Mouse (Mus musculus) thymus, postnatal 14 days (tissue): ENCODE data around the gene Sept3.

Source experiments
- DNase-seq: peaks from one replicate; pipeline ENCODE4 v3.0.0; 2021

The Sept3 gene

DNA sequence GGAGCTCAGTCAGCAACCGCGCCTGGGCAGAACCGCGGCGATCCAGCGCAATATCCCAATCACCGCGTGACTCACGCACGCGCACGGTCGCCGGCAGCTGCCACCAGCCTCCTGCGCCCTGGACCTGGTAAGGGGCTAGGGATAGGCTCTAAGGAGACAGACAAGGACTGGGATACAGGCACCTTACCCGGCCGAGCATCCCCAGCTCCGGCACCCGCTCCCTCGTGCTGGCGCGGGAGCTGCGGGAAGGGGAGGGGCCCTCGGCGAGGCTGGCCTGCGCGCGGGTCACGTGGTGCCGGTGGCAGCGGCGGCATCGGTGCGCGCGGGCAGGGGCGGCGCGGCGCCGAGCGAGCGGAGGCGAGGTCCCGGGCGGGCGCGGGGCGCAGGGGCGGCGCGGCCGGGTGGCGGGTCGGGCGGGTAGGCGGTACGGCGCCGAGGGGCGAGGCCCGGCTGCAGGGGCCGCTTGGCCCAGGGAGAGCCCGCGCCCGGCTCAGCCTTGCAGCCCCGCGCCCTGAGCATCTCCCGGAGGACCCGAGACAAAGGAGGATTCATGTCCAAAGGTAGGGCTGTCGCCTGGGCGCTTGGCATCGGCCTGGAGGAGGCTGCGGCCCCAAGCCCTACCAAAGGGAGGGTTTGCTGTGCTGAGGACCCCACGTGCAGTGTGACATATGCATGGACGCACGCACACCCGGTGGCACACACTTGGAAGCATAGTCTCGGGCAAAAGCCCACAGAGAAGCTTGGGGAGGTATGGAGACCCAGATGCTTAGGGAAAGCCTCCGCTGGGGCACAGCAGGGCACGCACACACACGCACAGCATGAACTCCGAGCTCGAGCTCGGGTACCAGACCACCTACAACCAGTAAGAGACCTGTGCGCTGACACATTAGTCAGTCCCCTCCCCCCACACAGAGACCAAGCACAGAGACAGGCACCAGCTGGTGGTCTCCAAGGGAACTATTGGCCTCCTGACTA is 521 bp downstream of the Sept3 start:
- peak; percentile 34 for DNase-seq

- DNase-seq, result no peak
Measured at GRCm38 (mm10) chr15:82277591-82277990, 2.9 kb downstream of the Sept3 start.

DNA sequence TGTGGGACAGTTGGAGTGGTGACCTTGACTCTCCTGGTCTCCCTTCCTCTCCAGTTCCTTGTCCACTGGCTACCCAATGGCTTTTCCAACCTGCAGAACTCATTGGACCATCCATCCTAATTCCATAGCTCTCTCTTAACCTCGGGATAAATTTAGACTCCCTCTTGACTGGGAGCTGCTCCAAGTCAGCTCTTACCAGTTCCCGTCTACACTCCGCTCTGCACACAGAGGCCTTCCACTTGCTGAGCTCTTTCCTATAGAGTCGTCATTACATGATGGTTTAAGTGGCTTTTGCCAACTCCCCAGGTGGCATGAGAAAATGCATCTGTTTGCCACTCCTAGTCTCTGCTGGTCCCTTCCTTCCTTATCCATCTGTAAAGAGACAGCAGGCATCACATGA is 5.9 kb downstream of the Sept3 start:
- no peak for DNase-seq

- DNase-seq, result no peak
Measured at GRCm38 (mm10) chr15:82286157-82286556, 11.5 kb downstream of the Sept3 start.

DNA sequence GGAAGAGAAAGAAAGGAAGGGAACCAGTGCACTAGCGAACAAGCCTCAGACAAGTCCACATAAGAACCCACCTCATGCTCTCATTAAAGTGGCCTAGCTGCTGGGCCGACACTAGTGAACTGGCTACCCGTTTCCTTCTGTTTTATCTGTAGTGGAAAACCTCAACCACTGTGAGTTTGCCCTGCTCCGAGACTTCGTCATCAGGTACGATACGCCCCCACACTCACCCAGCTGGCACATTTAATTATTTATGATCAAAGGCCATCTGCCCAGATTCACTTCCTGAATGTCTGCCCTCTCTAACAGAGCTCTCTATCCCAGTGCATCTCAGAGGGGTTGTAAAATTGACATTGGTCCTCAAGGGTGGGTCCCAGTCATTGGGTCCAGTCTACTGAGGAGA is 15.6 kb downstream of the Sept3 start:
- DNase-seq, result no peak

DNA sequence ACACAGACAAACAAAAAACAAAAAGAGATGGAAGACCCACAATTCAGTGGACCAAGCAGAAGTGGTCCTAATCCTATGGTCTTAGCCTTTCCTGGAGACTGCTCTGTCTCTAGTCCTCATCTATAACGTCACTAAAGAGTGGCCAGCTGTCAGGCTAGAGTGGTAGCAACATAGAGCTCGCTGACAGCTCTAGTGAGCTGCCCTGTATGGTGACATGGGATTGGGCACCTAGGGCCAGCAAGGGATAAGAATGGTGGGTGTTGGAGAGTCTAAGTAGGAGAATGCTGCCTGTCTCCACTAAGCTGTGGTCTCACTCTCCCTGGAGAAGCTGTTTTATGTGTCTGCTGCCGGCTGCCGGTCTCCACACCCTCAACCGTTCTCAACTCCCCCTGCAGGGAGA is 18.2 kb downstream of the Sept3 start:
- no peak for DNase-seq

- no peak for DNase-seq
Measured at GRCm38 (mm10) chr15:82293271-82293711, 18.6 kb downstream of the Sept3 start.

GRCm38 (mm10) chr15:82294059-82294458 is 19.4 kb downstream of the Sept3 start:
- no peak for DNase-seq

DNA sequence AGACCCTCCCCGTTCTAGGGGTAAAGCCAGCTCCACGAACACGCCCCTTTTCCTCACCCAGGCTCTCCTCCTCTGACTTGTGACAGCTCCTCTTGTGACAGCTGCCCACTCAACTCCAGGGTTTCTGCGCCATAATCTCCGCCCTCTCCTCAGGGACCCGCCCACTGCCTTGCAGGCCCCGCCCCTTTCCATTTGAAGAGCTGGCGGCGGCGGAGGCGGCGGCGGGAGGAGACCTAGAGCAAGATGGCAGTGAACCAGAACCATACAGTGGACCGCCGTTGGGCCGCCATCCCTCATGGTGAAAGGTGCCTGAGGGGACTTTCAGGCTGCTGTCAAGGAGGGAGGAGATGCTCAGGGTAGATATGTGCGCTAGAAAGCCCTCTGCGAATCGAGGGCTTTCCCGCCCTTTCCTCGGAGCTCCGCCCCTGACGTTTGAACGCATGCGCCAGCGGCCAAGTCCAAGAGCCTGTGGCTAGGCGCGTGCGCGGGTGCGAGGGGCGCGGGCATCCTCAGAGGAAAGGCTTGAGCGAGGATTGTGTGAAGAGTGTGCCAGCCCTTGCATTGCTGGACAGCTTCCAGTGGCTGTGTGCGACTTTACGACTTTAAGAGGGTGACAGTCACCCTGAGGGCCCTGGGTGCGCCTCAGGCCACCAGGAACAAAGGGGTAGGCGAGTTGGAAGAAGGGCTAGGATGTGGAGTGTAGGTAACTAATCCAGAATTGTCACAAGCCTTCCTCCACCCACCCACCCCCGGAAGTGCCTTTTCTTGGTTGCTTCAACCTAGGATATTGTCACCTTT is 24.3 kb downstream of the Sept3 start, which contains the start of gene Wbp2nl:
Wbp2nl (plus strand) TSS at position 191 of the 798 bp plus-strand sequence.
- DNase-seq, result no peak

GRCm38 (mm10) chr15:82307107-82307506 is 32.4 kb downstream of the Sept3 start:
- DNase-seq, result no peak

GRCm38 (mm10) chr15:82308416-82308815 is 33.7 kb downstream of the Sept3 start:
- DNase-seq, result no peak

GRCm38 (mm10) chr15:82317839-82318238 is 43.1 kb downstream of the Sept3 start:
- no peak for DNase-seq

- DNase-seq, result no peak
Measured at GRCm38 (mm10) chr15:82319613-82320012, 44.9 kb downstream of the Sept3 start.

GRCm38 (mm10) chr15:82322195-82322594 is 47.5 kb downstream of the Sept3 start:
- no peak for DNase-seq

DNA sequence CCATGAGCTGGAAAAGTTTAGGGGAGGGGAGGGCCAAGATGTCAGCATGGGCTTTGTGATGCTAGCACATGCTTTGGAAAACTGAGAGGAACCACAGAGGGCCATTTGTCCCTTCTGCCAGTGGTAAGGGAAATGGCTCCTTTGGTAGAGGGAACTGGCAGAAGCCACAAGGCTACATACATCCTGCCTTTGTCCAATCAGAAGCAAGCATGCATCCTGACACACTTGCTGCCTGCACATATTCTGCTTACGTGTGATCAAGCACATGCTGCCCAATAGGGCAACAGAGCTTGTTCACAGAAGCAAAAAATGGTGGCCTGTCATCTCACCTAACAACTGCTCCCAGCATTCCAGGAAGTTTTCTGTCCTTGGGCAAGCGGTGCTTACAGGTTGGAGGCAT is 50.7 kb downstream of the Sept3 start:
- DNase-seq, result no peak

DNA sequence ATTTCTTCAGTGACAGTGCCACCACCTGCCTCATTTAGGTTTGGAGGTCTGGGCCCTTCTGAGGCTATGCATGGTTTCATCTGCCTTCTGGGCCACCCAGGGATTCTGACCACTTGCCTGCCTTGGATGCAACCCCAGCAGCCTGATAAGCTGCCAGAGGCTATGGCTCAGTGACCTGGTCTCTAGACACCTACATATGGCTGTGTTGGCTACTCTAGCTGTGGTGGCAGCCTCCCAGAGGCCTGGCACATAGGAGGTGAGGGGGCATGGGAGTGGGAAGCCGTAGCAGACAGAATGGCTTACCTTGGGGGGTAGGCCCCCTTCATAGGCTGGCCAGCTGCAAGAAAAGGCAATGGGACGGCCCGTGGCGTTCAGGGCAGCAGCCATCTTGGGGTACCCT is 60.5 kb downstream of the Sept3 start:
- DNase-seq, result no peak

DNA sequence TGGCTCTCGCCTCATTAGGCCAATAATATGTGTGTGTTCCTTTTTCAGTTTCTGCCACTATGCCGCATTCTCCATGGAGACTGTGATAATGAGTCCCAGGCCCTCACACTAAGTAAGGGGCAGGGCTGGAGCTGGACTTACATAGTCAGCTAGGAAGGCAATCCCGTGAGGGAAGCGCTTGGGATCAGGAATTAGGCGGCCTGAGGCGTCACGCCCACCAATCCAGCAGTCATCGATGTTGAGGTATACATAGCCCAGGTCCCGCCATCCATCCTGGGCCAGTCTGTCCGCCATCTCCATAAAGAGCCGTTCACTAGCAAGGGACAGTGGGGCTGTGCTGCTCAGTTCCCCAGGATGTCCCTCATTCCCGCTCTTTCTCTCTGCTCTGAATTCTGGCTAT is 61.9 kb downstream of the Sept3 start:
- no peak for DNase-seq

- DNase-seq, result no peak
Measured at GRCm38 (mm10) chr15:82337875-82338274, 63.2 kb downstream of the Sept3 start.

GRCm38 (mm10) chr15:82338593-82339112 is 64.0 kb downstream of the Sept3 start, which contains the start of the genes Naga, Pheta2 and Smdt1:
Naga (minus strand) TSS chr15:82338925.
Pheta2 (plus strand) TSS chr15:82338942.
Smdt1 (plus strand) TSS chr15:82338959.
- DNase-seq, result peak; percentile 97

- DNase-seq, result peak; percentile 32
Measured at GRCm38 (mm10) chr15:82339150-82339549, 64.5 kb downstream of the Sept3 start.

- DNase-seq, result no peak
Measured at GRCm38 (mm10) chr15:82339634-82340254, 65.1 kb downstream of the Sept3 start.

- DNase-seq, result peak; percentile 4
Measured at GRCm38 (mm10) chr15:82340414-82341035, 65.8 kb downstream of the Sept3 start.
